Mouse (Mus musculus) embryo, embryonic 10.5 days (tissue): ENCODE data around the gene Serpinb2.

Experiments
- DNase-seq: peaks from one replicate; pipeline ENCODE4 v3.0.0-alpha.2; 2015; ENCODE audit warnings: low spot score

Gene Serpinb2

GRCm38 (mm10) chr1:107582900-107583299 lies 71.7 kb downstream of the Serpinb2 start:
- DNase-seq = no peak

- no peak for DNase-seq
Measured at GRCm38 (mm10) chr1:107583958-107584376, 72.7 kb downstream of the Serpinb2 start.

DNA sequence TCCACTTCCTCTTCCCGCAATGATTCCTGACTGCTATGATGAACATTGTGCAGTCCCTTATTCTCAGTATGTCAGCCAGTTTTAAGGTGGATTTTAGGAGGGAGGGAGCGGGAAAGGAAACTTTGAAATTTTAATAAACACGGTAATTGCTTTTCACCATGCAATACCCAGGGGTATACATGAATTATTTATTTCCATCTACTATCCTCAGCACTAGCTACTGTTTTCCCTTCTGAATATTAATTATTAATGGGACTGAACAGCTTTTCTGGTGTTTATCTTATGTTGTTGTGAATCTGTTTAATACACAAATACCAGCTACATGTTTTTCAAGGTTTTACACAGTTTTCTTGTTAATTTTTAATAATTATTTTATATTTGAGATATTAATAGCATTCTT lies 73.7 kb downstream of the Serpinb2 start:
- no peak for DNase-seq
